Mouse (Mus musculus): ENCODE measurements at regions not wholly inside any gene's neighbourhood (a gene's known extent, or its start where the extent isn't known, plus 50 kb on each side); places are given as distances from the start of the nearest gene placed in this dataset.

DNA sequence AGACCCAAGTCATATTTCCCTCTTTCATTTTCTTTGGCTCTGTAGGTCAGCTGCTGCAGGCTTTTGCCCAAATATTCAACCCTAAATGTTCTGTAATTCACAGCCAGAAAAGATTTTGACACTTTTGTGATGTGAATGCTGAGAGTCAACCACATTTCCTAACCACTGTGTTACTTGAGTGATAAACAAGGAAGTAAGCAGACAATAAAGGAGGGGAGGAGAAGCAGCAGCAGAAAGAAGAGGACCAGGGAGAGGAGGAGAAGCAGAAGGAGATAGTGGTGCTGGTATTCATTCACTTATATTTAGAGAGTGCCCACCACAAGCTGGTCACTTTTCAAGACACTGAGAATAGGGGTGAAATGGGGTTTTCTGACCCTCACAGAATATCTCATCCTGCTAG, 404.5 kb upstream of the Meis1 start:
- Histone ChIP-seq H3K27ac (no peak overlapping the region), H3K36me3 (replicated peaks) (no peaks in the 10 kb centered on the region)
- no peak for DNase-seq (ENCODE audit: extremely low spot score, low spot score)

DNA sequence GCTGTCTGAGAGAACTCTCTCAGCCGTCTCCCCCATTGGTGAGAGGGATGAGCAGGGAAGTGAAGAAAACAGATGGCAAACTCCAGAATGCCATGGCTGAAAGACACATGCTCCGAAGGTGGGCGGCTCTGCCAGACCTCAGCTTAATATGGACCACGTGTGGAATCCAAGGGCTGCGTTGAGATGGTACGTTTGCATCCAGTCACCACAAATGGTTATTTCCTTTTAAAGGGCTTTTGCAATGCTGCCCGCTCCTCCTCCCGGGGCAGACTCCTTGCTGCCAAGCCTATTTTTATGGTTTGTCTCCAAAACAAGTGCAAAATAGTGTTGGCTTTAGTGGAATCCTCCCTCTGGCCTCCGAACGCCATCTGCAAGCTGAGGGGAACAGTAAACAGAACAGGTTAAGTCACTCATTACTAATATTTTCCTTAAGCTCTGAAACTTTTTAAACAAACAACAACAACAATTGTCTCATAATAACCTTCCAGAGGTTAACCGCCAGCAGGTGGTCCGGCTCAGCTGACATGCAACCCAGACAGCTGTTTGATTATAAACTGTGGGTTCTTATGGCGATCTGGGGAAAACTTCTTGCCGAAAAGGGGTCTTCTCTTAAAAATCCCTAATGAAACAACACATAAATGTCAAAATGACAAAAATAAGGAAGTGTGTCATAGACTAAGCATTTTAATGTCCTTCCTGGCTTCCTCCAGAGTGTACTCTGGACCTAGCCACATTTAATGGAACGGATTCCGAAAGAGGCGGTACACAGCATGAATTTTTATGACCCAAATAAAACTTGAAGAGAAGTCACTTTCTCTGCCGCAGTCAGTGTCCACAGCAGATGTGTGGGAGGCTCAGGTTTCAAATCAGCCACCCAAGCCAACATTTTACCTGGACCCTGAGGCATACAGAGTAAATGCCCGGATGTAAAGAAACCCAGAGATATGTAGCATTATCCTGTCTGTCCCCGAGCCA, 405.3 kb upstream of the Meis1 start:
- Histone ChIP-seq H3K27me3 (ENCODE audit: poor library complexity, severe bottlenecking) (peaks cover 8% of the 10 kb centered on the region; the same call in 1 of the 2 replicates), H3K27ac (no peak overlapping the region), H3K9me3 (no peaks in the 10 kb centered on the region), H3K4me3 (no peak overlapping the region), H3K36me3 (replicated peaks) (no peaks in the 10 kb centered on the region), H3K4me1 (peaks cover 15% of the 10 kb centered on the region; the same call in 1 of the 2 replicates)
- DNase-seq (ENCODE audit: extremely low spot score, low spot score): no peak
- WGBS: 69% methylated on average over 20 of the region's 20 CpGs

More for the DNA sequence above, 404.5 kb upstream of the Meis1 start:
- peaks cover 8% of the 10 kb centered on the region; the same call in 1 of the 2 replicates for H3K27me3 ChIP-seq (ENCODE audit: poor library complexity, severe bottlenecking)
- H3K9me3 ChIP-seq: no peaks in the 10 kb centered on the region
- peaks cover 15% of the 10 kb centered on the region; the same call in 1 of the 2 replicates for H3K4me1 ChIP-seq
- no peak overlapping the region for H3K4me3 ChIP-seq

DNA sequence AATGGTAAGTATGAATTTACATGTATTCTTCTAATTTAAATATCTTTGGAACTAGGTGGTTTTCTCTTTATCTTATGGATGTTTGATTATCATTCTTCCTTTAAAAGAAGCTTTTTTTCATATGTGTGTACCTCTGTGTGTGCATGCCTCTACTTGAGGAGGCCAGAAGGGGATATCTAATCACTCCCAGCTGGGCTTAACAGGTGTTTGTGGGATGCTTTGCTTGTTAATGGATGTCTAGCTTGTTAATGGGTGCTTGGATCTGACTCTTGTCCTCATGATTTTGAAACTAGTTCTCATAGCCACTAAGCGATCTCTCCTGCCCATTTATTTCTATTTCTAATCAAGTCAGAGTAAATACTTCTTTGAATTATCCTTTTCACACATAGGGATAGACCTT, 408.8 kb upstream of the Meis1 start:
- Histone ChIP-seq H3K4me3 (no peak overlapping the region), H3K4me1 (peaks cover 15% of the 10 kb centered on the region; the same call in 1 of the 2 replicates), H3K36me3 (replicated peaks) (no peaks in the 10 kb centered on the region), H3K27ac (no peak overlapping the region), H3K27me3 (ENCODE audit: poor library complexity, severe bottlenecking) (peaks cover 8% of the 10 kb centered on the region; the same call in 1 of the 2 replicates), H3K9me3 (no peaks in the 10 kb centered on the region)
- no peak for DNase-seq (ENCODE audit: extremely low spot score, low spot score)
- 86% methylated on average over 1 of the region's 1 CpGs for WGBS

GRCm38 (mm10) chr11:19433680-19434619, 415.2 kb upstream of the Meis1 start:
- WGBS: 82% methylated on average over 13 of the region's 13 CpGs
- Histone ChIP-seq H3K4me1 (no peaks in the 10 kb centered on the region), H3K9me3 (peaks cover 2% of the 10 kb centered on the region; the same call in 1 of the 2 replicates), H3K27ac (no peak overlapping the region), H3K36me3 (replicated peaks) (no peaks in the 10 kb centered on the region), H3K4me3 (no peak overlapping the region), H3K27me3 (ENCODE audit: poor library complexity, severe bottlenecking) (no peaks in the 10 kb centered on the region)
- DNase-seq (ENCODE audit: extremely low spot score, low spot score): no peak

- Histone ChIP-seq H3K27me3 (ENCODE audit: poor library complexity, severe bottlenecking) (no peaks in the 10 kb centered on the region), H3K27ac (no peak overlapping the region), H3K4me3 (no peak overlapping the region), H3K4me1 (no peaks in the 10 kb centered on the region), H3K36me3 (replicated peaks) (no peaks in the 10 kb centered on the region), H3K9me3 (peaks cover 2% of the 10 kb centered on the region; the same call in 1 of the 2 replicates)
- WGBS: 92% methylated on average over 5 of the region's 5 CpGs
- no peak for DNase-seq (ENCODE audit: extremely low spot score, low spot score)
Observed at GRCm38 (mm10) chr11:19438385-19438784, 419.6 kb upstream of the Meis1 start.

- Histone ChIP-seq H3K36me3 (replicated peaks) (no peaks in the 10 kb centered on the region), H3K27ac (no peak overlapping the region), H3K4me3 (no peak overlapping the region), H3K4me1 (no peaks in the 10 kb centered on the region), H3K27me3 (ENCODE audit: poor library complexity, severe bottlenecking) (no peaks in the 10 kb centered on the region), H3K9me3 (peaks cover 2% of the 10 kb centered on the region; the same call in 1 of the 2 replicates)
- DNase-seq (ENCODE audit: extremely low spot score, low spot score): no peak
- WGBS: 88% methylated on average over 4 of the region's 4 CpGs
Observed at GRCm38 (mm10) chr11:19441936-19442335, 423.2 kb upstream of the Meis1 start.

DNA sequence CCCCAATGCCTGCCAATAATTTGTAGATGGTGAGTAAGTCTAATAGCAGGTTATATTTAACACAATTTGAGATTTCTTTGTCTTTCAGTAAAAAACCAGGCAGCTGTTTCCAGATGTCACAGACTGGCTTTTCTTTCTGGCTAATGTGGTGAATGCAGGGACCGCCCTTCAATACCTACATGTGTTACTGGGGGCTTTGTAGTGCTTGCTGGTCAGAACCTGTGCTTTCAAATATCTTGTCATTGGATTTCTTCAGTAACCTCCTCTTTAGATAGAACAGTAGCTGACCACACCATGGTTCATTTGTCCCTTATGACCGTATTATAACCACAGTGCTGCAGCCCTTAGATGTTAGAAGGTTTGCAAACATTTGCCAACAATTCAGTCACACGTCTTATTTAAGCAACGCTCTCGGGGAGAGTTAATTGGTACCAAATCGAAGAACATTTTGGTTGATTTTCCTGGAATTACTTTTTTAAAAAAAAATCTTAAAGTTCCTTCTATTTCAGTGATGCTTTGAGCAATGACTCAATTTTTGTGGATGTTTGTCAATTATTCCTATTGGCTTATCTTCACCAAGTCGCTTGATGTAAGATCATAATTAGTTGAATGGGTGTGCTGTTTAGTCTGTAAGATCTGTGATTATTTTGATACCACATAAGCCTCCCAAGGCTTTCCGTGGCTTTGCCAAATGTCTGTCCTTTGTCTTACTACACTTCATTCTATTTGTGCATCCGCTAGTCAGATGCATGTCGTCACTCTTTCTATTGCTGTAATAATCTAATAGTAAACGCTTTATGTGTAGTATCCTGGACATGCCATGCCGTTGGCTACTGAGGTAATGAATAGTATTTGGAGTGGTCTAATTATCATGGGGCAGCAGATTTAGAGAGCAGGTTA, 436.9 kb upstream of the Meis1 start:
- Histone ChIP-seq H3K27me3 (ENCODE audit: poor library complexity, severe bottlenecking) (no peaks in the 10 kb centered on the region), H3K36me3 (replicated peaks) (no peaks in the 10 kb centered on the region), H3K4me3 (no peak overlapping the region), H3K4me1 (no peaks in the 10 kb centered on the region), H3K9me3 (no peaks in the 10 kb centered on the region), H3K27ac (no peak overlapping the region)
- no peak for DNase-seq (ENCODE audit: extremely low spot score, low spot score)
- WGBS: 91% methylated on average over 12 of the region's 12 CpGs

DNA sequence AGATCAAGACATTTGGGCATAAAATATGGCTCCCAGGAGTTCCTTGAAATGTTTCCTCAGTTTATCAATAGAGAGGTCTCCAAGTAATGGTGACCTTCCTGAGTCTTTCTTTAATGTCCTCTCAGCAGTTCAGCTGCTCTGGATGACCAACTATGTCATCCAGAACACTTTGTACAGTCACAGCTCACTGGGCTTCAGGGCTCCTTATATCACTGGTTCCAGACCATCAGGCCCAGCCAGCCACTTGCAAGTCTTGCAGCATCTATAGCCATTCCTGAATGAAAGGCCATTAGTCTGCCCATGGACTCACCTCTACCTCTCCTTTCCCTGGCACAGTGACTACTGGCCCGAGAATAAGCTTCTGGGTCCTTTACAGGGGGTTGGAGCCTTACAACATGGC, 437.8 kb upstream of the Meis1 start:
- Histone ChIP-seq H3K4me1 (no peaks in the 10 kb centered on the region), H3K9me3 (no peaks in the 10 kb centered on the region), H3K27ac (no peak overlapping the region), H3K36me3 (replicated peaks) (no peaks in the 10 kb centered on the region), H3K27me3 (ENCODE audit: poor library complexity, severe bottlenecking) (no peaks in the 10 kb centered on the region), H3K4me3 (no peak overlapping the region)
- no peak for DNase-seq (ENCODE audit: extremely low spot score, low spot score)
- whole genome bisulfite sequencing: 70% methylated on average over 1 of the region's 1 CpGs

GRCm38 (mm10) chr11:19463730-19464358, 445.1 kb upstream of the Meis1 start:
- no peaks in the 10 kb centered on the region for H3K27me3 ChIP-seq (ENCODE audit: poor library complexity, severe bottlenecking)
- H3K9me3 ChIP-seq: no peaks in the 10 kb centered on the region
- no peaks in the 10 kb centered on the region for H3K36me3 ChIP-seq (replicated peaks)
- H3K4me3 ChIP-seq: no peak overlapping the region
- H3K27ac ChIP-seq: no peak overlapping the region
- 67% methylated on average over 6 of the region's 6 CpGs for WGBS
- peaks cover 9% of the 10 kb centered on the region for H3K4me1 ChIP-seq
- DNase-seq (ENCODE audit: extremely low spot score, low spot score): no peak

- DNase-seq (ENCODE audit: extremely low spot score, low spot score): no peak
- 88% methylated on average over 3 of the region's 3 CpGs for WGBS
- Histone ChIP-seq H3K36me3 (replicated peaks) (no peaks in the 10 kb centered on the region), H3K27ac (no peak overlapping the region), H3K4me1 (peaks cover 9% of the 10 kb centered on the region), H3K27me3 (ENCODE audit: poor library complexity, severe bottlenecking) (no peaks in the 10 kb centered on the region), H3K9me3 (no peaks in the 10 kb centered on the region), H3K4me3 (no peak overlapping the region)
Observed at GRCm38 (mm10) chr11:19468373-19468772, 449.6 kb upstream of the Meis1 start.

GRCm38 (mm10) chr11:19468803-19469202, 450.0 kb upstream of the Meis1 start:
- no peak for DNase-seq (ENCODE audit: extremely low spot score, low spot score)
- no peaks in the 10 kb centered on the region for H3K9me3 ChIP-seq
- no peaks in the 10 kb centered on the region for H3K36me3 ChIP-seq (replicated peaks)
- no peak overlapping the region for H3K27ac ChIP-seq
- no peak overlapping the region for H3K4me3 ChIP-seq
- H3K4me1 ChIP-seq: peaks cover 6% of the 10 kb centered on the region
- H3K27me3 ChIP-seq (ENCODE audit: poor library complexity, severe bottlenecking): no peaks in the 10 kb centered on the region
- WGBS: 91% methylated on average over 3 of the region's 3 CpGs

Measured in forebrain, embryonic 10.5 days (tissue).